Mouse (Mus musculus) CH12.LX (cell line): ENCODE results near the gene Mtf1. TPM values are rescaled to one million over a fixed set of nuclear protein-coding genes. Genes with fewer than 3 reads are reported as not detected.

ENCODE experiments used
- DNase-seq: peaks from one replicate; pipeline ENCODE4 v3.0.0-alpha.2; 2013; ENCODE audit errors: extremely low read depth
- H3K27ac ChIP-seq: 2 replicates; pipeline ENCODE4 v1.5.1; 2012; ENCODE audit warnings: low read depth, mild to moderate bottlenecking, control low read depth, moderate library complexity; ENCODE audit not compliant: insufficient read depth
- H3K27me3 ChIP-seq: replicated peaks from 2 replicates; pipeline ENCODE3; 2012; ENCODE audit warnings: inconsistent platforms
- H3K36me3 ChIP-seq, 2 experiments: replicated peaks in 1 of 2; 2 replicates each; pipeline versions ENCODE3 to v1.6.1; 2012; ENCODE audit warnings: inconsistent platforms in 1 of 2, low read length in 1 of 2, mild to moderate bottlenecking in 1 of 2, mixed read lengths in 1 of 2, moderate library complexity in 1 of 2; ENCODE audit not compliant: control insufficient read depth in 1 of 2, insufficient read depth in 1 of 2
- H3K4me1 ChIP-seq, 2 experiments: 2 replicates each; pipeline ENCODE4 v1.6.1; 2012; ENCODE audit warnings: inconsistent platforms in 1 of 2, moderate library complexity in 1 of 2; ENCODE audit not compliant: insufficient read depth in 2 of 2, control insufficient read depth in 1 of 2
- H3K4me2 ChIP-seq: 2 replicates; pipeline ENCODE4 v1.6.1; 2012; ENCODE audit warnings: low read depth, mild to moderate bottlenecking, control low read depth; ENCODE audit not compliant: poor library complexity, insufficient read depth, severe bottlenecking
- H3K4me3 ChIP-seq, 3 experiments: fragments of 150-350 bp in 1 of 3; sonication (generic) in 1 of 3; replicated peaks in 1 of 3; 2 replicates each; pipeline versions ENCODE3 to v1.5.1; 2011 to 2012; ENCODE audit warnings: low read depth in 2 of 3, low read length in 2 of 3, mild to moderate bottlenecking in 2 of 3, moderate library complexity in 2 of 3, control low read depth in 1 of 3, improper control_type of control experiment in 1 of 3, inconsistent platforms in 1 of 3, mixed read lengths in 1 of 3; ENCODE audit not compliant: poor library complexity in 1 of 3
- H3K79me2 ChIP-seq: replicated peaks from 2 replicates; pipeline ENCODE4 v1.6.1; 2012; ENCODE audit warnings: mild to moderate bottlenecking, moderate library complexity; ENCODE audit not compliant: control insufficient read depth, poor library complexity, insufficient read depth, severe bottlenecking; ENCODE audit errors: extremely low read depth
- H3K9ac ChIP-seq: 2 replicates; pipeline ENCODE4 v1.6.1; 2012; ENCODE audit warnings: low read depth, mild to moderate bottlenecking, control low read depth, moderate library complexity; ENCODE audit not compliant: insufficient read depth
- H3K9me3 ChIP-seq: replicated peaks from 2 replicates; pipeline ENCODE3; 2012; ENCODE audit warnings: low read length, inconsistent platforms, mixed read lengths
- BHLHE40 ChIP-seq: IDR thresholded peaks from 2 replicates; pipeline ENCODE4 v1.6.1; 2011; ENCODE audit warnings: mild to moderate bottlenecking, low read depth, low read length, improper control_type of control experiment
- CHD2 ChIP-seq: IDR thresholded peaks from 2 replicates; pipeline ENCODE4 v1.6.1; 2011; ENCODE audit warnings: low read length, improper control_type of control experiment
- CTCF ChIP-seq, 2 experiments: IDR thresholded peaks in 1 of 2; conservative IDR thresholded peaks in 1 of 2; 2 replicates each; pipeline ENCODE4 v1.5.1; 2011 to 2012; ENCODE audit warnings: low read depth in 2 of 2, low read length in 2 of 2, improper control_type of control experiment in 1 of 2, inconsistent platforms in 1 of 2, mild to moderate bottlenecking in 1 of 2, moderate library complexity in 1 of 2
- ETS1 ChIP-seq: conservative IDR thresholded peaks from 2 replicates; pipeline ENCODE4 v1.6.1; 2012; ENCODE audit warnings: low read depth, mild to moderate bottlenecking, inconsistent platforms, low read length, improper control_type of control experiment, moderate library complexity
- GABPA ChIP-seq: IDR thresholded peaks from 2 replicates; pipeline ENCODE4 v1.6.1; 2012; ENCODE audit warnings: low read depth, low read length, improper control_type of control experiment, inconsistent platforms; ENCODE audit not compliant: insufficient replicate concordance
- HCFC1 ChIP-seq: IDR thresholded peaks from 2 replicates; pipeline ENCODE4 v1.6.1; 2012; ENCODE audit warnings: low read depth, mild to moderate bottlenecking, inconsistent platforms, low read length, improper control_type of control experiment
- IRF4 ChIP-seq: IDR thresholded peaks from 2 replicates; pipeline ENCODE4 v1.6.1; 2014; ENCODE audit warnings: low read depth, mild to moderate bottlenecking, inconsistent platforms, low read length, improper control_type of control experiment
- MAFK ChIP-seq: IDR thresholded peaks from 2 replicates; pipeline ENCODE4 v1.6.1; 2011; ENCODE audit warnings: low read length, improper control_type of control experiment; ENCODE audit not compliant: insufficient replicate concordance
- MAX ChIP-seq: IDR thresholded peaks from 2 replicates; pipeline ENCODE4 v1.6.1; 2011; ENCODE audit warnings: low read length, improper control_type of control experiment
- MYC ChIP-seq: IDR thresholded peaks from 2 replicates; pipeline ENCODE4 v1.6.1; 2011; ENCODE audit warnings: low read depth, mild to moderate bottlenecking, improper control_type of control experiment, low read length
- NRF1 ChIP-seq: IDR thresholded peaks from 2 replicates; pipeline ENCODE4 v1.6.1; 2014; ENCODE audit warnings: low read depth, mild to moderate bottlenecking, inconsistent platforms, low read length, improper control_type of control experiment, moderate library complexity
- RAD21 ChIP-seq: IDR thresholded peaks from 2 replicates; pipeline ENCODE4 v1.6.1; 2011; ENCODE audit warnings: low read depth, mild to moderate bottlenecking, low read length, improper control_type of control experiment, moderate library complexity
- ZKSCAN1 ChIP-seq: IDR thresholded peaks from 2 replicates; pipeline ENCODE4 v1.6.1; 2012; ENCODE audit warnings: low read depth, inconsistent platforms, low read length, improper control_type of control experiment, borderline replicate concordance
- ZMIZ1 ChIP-seq: IDR thresholded peaks from 2 replicates; pipeline ENCODE4 v1.6.1; 2012; ENCODE audit warnings: low read depth, mild to moderate bottlenecking, inconsistent platforms, low read length, improper control_type of control experiment
- dilution Hi-C: fragments of 300-500 bp; cut with MboI; formaldehyde crosslinking; loops from 2 replicates; pipeline ENCODE4 v1.14.3; 2020; ENCODE audit warnings: low sequenced_read_pairs; ENCODE audit not compliant: extremely low pct_unique_long_range_greater_than_20kb, extremely low pct_ligation_motif_present
- in situ Hi-C: fragments of 300-500 bp; cut with MboI; formaldehyde crosslinking; loops from 3 replicates; pipeline ENCODE4 v1.14.3; 2019; ENCODE audit warnings: low sequenced_read_pairs, low pct_ligation_motif_present, low pct_unique_long_range_greater_than_20kb, mixed read lengths
- polyA plus RNA-seq: library from polyadenylated mRNA; unstranded; fragments of >175 nt; gene quantifications from 2 replicates; pipeline ENCODE4 v1.2.1, GENCODE M21; 2012; ENCODE audit warnings: low read depth; ENCODE audit not compliant: insufficient read length
- total RNA-seq, 2 experiments: library from RNA; depleted of rRNA; stranded (reverse); fragments of 300-350 nt in 1 of 2; fragments of >200 nt in 1 of 2; gene quantifications; 2 replicates each; pipeline ENCODE4 v1.2.3; 2012 to 2014

The Mtf1 gene
- total and polyA plus RNA-seq, 3 experiments, result 6.8 to 19.8 (median 9.8) TPM

DNA sequence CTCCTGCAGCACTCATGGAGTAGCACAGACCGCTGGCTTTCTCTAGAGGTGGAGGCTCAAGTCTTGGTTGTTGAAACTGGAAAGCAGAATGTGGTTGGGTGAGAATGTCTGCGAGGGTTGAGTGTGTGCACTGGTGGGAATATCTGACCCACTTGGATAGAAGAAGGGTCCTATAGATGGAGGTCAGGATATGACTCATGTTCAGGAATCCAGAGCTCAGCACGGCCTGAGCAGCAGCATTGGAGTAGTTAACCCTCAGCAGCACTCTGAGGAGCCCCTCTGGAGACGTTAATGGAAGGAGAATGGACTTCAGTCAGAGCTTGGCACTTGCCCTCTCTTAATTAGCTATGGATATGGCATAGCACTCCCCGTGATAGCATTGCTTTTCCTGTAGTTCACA lies 27.8 kb downstream of the Mtf1 start:
- H3K36me3 ChIP-seq, result peaks cover 47 to 83% of the 10 kb centered on the region in 2 experiments
- H3K4me1 ChIP-seq, result no peaks in the 10 kb centered on the region
- no peak for TF ChIP-seq HCFC1
- no peak for TF ChIP-seq CTCF (conservative IDR thresholded peaks at IDR 0.05 in 1 of 2, IDR thresholded peaks at IDR 0.05 in 1 of 2; ENCODE audit: low read depth in 2 of 2, low read length in 2 of 2)
- TF ChIP-seq ETS1, result no peak
- TF ChIP-seq CHD2, result no peak
- no peak for TF ChIP-seq MAX
- TF ChIP-seq IRF4, result no peak
- no peak for TF ChIP-seq ZKSCAN1
- no peak for TF ChIP-seq ZMIZ1
- TF ChIP-seq GABPA, result no peak
- TF ChIP-seq MYC, result no peak
- TF ChIP-seq NRF1, result no peak
- no peaks in the 10 kb centered on the region for H3K79me2 ChIP-seq
- no peak for DNase-seq
- H3K4me3 ChIP-seq, result no peak overlapping the region
- H3K4me2 ChIP-seq, result no peak overlapping the region
- no peak overlapping the region for H3K9ac ChIP-seq
- H3K27me3 ChIP-seq, result no peaks in the 10 kb centered on the region
- in situ Hi-C loops (no loop called here), dilution Hi-C loops (no loop called here)
- no peak overlapping the region for H3K27ac ChIP-seq
- H3K9me3 ChIP-seq, result no peaks in the 10 kb centered on the region

DNA sequence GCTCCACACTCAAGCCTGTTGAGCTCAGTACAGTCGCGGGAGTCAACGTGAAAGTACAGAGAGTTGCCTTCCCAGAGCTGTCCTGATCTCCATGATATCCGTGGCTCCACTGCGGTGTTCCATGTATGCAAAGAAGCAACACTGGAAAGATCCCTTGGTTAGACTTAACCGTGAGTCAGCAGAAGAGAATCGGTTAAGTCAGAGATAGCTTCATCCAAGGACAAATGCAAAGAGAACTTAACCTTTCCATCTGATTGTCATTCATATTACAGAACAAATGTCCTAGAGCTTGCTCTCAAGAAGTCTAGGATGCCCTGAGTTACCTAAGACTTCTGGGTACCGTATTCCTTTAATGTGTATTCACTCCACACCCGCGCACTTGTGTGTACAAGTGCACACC lies 30.9 kb downstream of the Mtf1 start:
- Histone ChIP-seq H3K9me3 (no peaks in the 10 kb centered on the region), H3K4me3 (no peak overlapping the region), H3K79me2 (no peaks in the 10 kb centered on the region), H3K27me3 (no peaks in the 10 kb centered on the region), H3K4me1 (no peaks in the 10 kb centered on the region), H3K4me2 (no peak overlapping the region), H3K36me3 (peaks cover 42 to 83% of the 10 kb centered on the region in 2 experiments), H3K9ac (no peak overlapping the region), H3K27ac (no peak overlapping the region)
- DNase-seq, result no peak
- in situ Hi-C loops, result no loop called here
- dilution Hi-C loops, result no loop called here
- TF ChIP-seq BHLHE40 (no peak), MAFK (no peak), GABPA (no peak), RAD21 (no peak), MYC (no peak)
